Mouse (Mus musculus) retina, embryonic 14.5 days (tissue): Measurements from ENCODE around the gene Zbtb43.
A peak's percentile ranks its signal among the peaks of the same experiment; 100 is the strongest.

ENCODE experiments used
- DNase-seq: peaks from one replicate; pipeline ENCODE4 v3.0.0-alpha.2; 2015; ENCODE audit warnings: low spot score

Zbtb43 gene

GRCm38 (mm10) chr2:33430081-33430770 is 38.1 kb downstream of the Zbtb43 start:
- no peak for DNase-seq

DNA sequence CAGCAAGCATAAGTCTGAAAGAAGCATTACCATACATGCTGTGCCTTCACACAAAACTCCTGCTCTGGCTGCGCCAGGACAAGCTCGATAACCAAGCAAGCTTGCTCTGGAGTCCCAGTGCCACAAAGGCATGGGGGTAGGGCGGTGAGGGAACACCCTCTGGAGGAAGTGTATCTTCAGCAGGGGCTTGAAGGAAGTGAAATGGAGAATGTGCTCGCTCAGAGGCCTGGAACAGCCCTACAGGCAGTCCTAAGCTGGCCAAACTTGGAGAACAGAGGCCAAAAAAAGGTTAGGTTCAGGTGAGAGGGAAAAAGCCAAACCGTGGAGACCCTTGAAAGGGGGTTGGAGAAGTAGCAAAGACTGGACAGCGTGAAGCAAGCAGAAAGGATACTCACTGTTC is 39.0 kb downstream of the Zbtb43 start:
- no peak for DNase-seq

- no peak for DNase-seq
Measured at GRCm38 (mm10) chr2:33426640-33427398, 41.5 kb downstream of the Zbtb43 start.

DNA sequence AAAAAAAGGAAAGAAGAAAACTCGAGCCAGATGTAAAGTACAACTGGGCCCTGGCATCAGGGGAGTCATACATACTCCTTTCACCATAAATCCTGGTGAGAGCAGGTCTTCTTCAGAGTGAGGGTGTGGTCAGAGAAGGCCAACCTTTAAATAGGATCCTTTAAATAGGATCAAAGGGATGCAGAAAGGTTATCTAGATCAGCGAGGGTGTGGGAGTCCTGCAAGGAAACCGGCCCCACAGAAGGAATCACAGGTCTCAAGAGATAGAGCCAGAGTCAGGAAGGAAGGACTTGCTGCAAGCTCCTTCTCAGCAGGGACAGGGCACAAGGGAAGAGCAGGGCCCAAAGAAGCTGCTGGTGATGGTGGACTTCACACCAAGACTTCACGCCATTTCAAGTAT is 50.9 kb downstream of the Zbtb43 start:
- no peak for DNase-seq

GRCm38 (mm10) chr2:33414019-33414418 is 54.3 kb downstream of the Zbtb43 start:
- DNase-seq = no peak

DNA sequence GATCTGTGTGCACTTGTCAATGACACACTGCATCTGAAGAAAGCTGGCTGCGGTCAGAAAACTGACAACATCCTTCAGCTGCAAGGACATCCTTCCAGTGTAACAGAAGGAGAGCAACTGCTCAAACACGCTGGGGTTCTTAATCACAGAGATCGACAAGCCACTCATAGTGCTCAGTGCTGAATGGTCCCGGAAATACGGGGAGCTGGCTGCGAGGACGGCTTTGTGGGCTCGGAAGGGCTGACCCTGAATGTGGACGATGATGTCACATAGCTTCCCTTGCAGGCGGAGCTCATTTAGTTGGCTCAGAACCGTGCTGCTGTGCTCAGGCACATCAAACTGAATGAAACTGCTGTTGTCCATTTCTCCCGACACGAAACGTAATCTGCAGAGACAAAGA is 56.2 kb downstream of the Zbtb43 start:
- DNase-seq = no peak

DNA sequence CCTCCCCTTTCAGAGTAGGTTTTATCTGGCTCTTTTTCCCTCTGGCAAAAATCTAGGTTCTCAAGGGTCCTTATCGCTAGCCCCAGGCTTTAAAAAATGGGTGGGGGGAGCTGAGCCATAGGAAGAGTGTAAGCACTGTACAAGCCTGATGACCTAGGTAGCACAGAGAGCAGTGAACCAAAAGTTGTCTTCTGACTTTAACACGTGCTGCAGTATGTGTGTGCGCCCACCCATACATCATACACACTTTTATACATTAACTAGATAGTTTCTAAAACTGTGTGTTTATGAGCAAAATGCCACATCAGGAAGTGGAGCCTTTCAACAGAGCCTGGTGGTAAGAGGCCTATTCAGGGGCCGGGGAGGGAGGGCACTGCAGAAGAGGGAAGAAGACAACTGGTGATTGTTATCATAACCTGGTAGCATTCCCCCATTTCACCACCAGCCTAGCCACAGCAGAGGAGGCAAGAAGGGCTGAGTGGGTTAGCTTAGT is 64.8 kb downstream of the Zbtb43 start:
- DNase-seq = no peak

DNA sequence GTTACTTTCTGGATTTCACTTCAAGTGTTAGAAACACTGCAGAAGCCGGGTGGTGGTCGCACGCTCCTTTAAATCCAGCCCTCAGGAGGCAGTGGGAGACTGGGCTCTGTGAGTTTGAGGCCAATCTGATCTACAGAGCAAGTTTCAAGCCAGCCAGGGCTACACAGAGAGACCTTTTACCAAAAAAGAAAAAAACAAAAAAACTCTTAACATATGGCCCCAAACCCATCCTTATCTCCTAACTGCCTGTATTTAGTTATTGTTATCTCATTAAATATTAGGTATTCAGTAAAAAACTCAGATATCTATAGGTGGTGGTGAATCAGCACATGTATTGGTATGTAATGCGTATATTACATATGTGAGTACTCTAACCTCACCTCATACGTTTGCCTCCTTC is 65.7 kb downstream of the Zbtb43 start:
- DNase-seq = no peak

GRCm38 (mm10) chr2:33402236-33402635 is 66.1 kb downstream of the Zbtb43 start:
- DNase-seq = peak; percentile 76

- DNase-seq = peak; percentile 15
Measured at GRCm38 (mm10) chr2:33401217-33401616, 67.1 kb downstream of the Zbtb43 start.

DNA sequence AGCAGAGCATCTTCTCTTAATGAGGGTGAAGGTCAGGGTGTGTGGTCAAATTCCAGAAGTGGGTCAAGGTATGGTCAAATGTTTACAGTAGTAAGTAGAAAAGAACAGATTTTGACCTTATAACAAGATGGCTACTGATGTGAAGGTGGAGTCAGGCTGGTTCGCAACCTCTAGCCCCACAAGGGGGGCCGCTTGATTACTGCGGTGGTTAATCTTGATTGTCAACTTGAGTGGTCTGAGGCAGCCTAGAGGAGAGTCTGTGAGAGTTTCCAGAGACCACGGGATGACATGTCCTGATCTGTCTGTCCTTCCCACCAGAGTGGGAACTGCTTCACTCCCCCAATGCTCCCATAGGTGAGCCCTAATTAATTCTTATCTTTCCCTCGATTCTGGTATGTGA is 67.8 kb downstream of the Zbtb43 start:
- no peak for DNase-seq
